Mouse (Mus musculus) midbrain, embryonic 11.5 days (tissue): ENCODE measurements around the gene Sash1. TPM values are rescaled to one million over a fixed set of nuclear protein-coding genes. Genes with fewer than 3 reads are reported as not detected.
"Not testable (repeated sequence)": the region's sequence is repeated elsewhere in the genome, so short reads cannot be mapped to it uniquely, and the experiment has no call there.

Experiments
- ATAC-seq: fragments of 200-750 bp; cut with Nextera tagmentation; 2 replicates; pipeline ENCODE4 v1.8.0; 2017; ENCODE audit warnings: moderate TSS enrichment, moderate library complexity; ENCODE audit not compliant: low FRiP score
- DNase-seq: peaks from one replicate; pipeline ENCODE4 v3.0.0; 2015; ENCODE audit warnings: low spot score; ENCODE audit errors: missing footprints
- H3K27ac ChIP-seq: fragments of 300-500 bp; sonication (generic); 2 replicates; pipeline ENCODE4 v1.5.1; 2014; ENCODE audit warnings: low read depth, low read length
- H3K27me3 ChIP-seq: fragments of 300-500 bp; sonication (generic); 2 replicates; pipeline ENCODE4 v1.6.1; 2014; ENCODE audit warnings: mild to moderate bottlenecking, low read length, moderate library complexity, mixed read lengths; ENCODE audit not compliant: control insufficient read depth, insufficient read depth
- H3K36me3 ChIP-seq: fragments of 300-500 bp; sonication (generic); 2 replicates; pipeline ENCODE4 v1.6.1; 2014; ENCODE audit warnings: mild to moderate bottlenecking, low read length, moderate library complexity, mixed read lengths; ENCODE audit not compliant: control insufficient read depth, insufficient read depth
- H3K4me1 ChIP-seq: fragments of 300-500 bp; sonication (generic); 2 replicates; pipeline ENCODE4 v1.6.1; 2014; ENCODE audit warnings: low read length; ENCODE audit not compliant: control insufficient read depth, insufficient read depth
- H3K4me2 ChIP-seq: fragments of 300-500 bp; sonication (generic); 2 replicates; pipeline ENCODE4 v1.6.1; 2014; ENCODE audit warnings: mild to moderate bottlenecking, moderate library complexity
- H3K4me3 ChIP-seq: fragments of 300-500 bp; sonication (generic); 2 replicates; pipeline ENCODE4 v1.5.1; 2014; ENCODE audit warnings: low read depth, low read length
- H3K9ac ChIP-seq: fragments of 300-500 bp; sonication (generic); 2 replicates; pipeline ENCODE4 v1.6.1; 2014; ENCODE audit warnings: low read length
- H3K9me3 ChIP-seq: fragments of 300-500 bp; sonication (generic); 2 replicates; pipeline ENCODE4 v1.6.1; 2016; ENCODE audit warnings: low read length; ENCODE audit not compliant: control insufficient read depth
- WGBS: fragments of 180-500 bp; shearing (Covaris S2); extraction: QIAGEN DNeasy Blood & Tissue Kit; methylation state at CpG from one replicate; pipeline ENCODE4 v1.1.7; 2014; 5-methylcytosine and 5-hydroxymethylcytosine counted together
- polyA plus RNA-seq: library from polyadenylated mRNA; unstranded; fragments of >200 nt; fragmentation: Nextera tagmentation; extraction: Ambion mirVana; gene quantifications from 2 replicates; pipeline ENCODE4 v1.2.1, GENCODE M21; 2014

The Sash1 gene
- polyA plus RNA-seq, 1 experiment from 2014 or later: 2.9 TPM

GRCm38 (mm10) chr10:8717171-8717570 lies 168.7 kb downstream of the Sash1 start:
- no peaks in the 10 kb centered on the region for H3K27me3 ChIP-seq
- H3K9me3 ChIP-seq: no peaks in the 10 kb centered on the region
- DNase-seq (no peak), ATAC-seq (no peak)
- H3K27ac ChIP-seq: no peak overlapping the region
- no peak overlapping the region for H3K4me3 ChIP-seq
- no peak overlapping the region for H3K4me2 ChIP-seq
- no peaks in the 10 kb centered on the region for H3K4me1 ChIP-seq
- no peaks in the 10 kb centered on the region for H3K36me3 ChIP-seq
- no peak overlapping the region for H3K9ac ChIP-seq
- WGBS: 88% methylated on average over 5 of the region's 5 CpGs

GRCm38 (mm10) chr10:8715679-8716284 lies 170.1 kb downstream of the Sash1 start:
- 18% methylated on average over 12 of the region's 12 CpGs for WGBS
- H3K27me3 ChIP-seq: no peaks in the 10 kb centered on the region
- H3K27ac ChIP-seq: no peak overlapping the region
- no peak overlapping the region for H3K9ac ChIP-seq
- H3K36me3 ChIP-seq: no peaks in the 10 kb centered on the region
- H3K4me3 ChIP-seq: no peak overlapping the region
- H3K9me3 ChIP-seq: no peaks in the 10 kb centered on the region
- H3K4me1 ChIP-seq: no peaks in the 10 kb centered on the region
- peak; percentile 46; the same call in 1 of the 2 replicates for ATAC-seq
- H3K4me2 ChIP-seq: no peak overlapping the region
- peak; percentile 98 for DNase-seq

DNA sequence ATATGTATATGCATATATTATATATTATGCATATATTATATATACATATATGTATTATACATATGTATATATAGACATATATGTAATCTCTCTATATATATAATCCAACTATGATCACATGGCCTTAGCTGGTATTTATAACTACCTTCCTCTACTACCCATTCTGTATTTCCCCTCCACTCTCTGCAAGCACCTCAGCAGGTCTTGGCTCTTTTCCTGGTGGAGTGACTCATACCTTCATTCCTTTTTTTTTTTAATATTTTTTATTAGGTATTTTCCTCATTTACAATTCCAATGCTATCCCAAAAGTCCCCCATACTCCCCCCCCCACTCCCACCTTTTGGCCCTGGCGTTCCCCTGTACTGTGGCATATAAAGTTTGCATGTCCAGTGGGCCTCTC lies 189.2 kb downstream of the Sash1 start:
- not testable (repeated sequence) for ATAC-seq, H3K4me2 ChIP-seq, H3K4me1 ChIP-seq, H3K27me3 ChIP-seq, H3K9ac ChIP-seq, H3K9me3 ChIP-seq, DNase-seq, H3K36me3 ChIP-seq, H3K4me3 ChIP-seq, H3K27ac ChIP-seq
- 95% methylated on average over 1 of the region's 1 CpGs for WGBS

DNA sequence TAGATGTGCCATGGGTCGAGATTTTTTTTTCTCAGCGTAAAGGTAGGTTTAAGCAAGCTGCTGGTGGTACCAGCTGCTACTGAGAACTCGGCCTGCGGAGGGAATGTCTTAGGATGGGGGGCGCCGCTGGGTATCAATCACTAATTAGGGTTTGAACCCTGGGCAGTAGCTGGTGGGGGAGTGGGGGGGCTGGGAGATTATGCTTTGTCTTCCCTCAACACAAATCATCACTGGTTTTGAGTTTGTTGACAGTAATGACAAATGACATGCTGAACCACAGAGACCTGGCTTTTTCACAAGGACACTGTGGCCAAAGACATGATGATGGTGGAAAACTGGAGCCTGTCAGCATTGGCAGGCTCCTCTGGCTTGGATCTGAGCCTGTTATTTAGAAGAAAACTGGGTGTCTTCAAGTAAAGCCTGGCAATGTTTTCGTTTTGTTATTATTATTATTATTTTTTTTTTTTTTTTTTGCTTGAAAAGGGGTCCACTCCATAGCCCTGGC lies 191.8 kb downstream of the Sash1 start:
- no peak overlapping the region for H3K4me3 ChIP-seq
- WGBS: 85% methylated on average over 7 of the region's 7 CpGs

DNA sequence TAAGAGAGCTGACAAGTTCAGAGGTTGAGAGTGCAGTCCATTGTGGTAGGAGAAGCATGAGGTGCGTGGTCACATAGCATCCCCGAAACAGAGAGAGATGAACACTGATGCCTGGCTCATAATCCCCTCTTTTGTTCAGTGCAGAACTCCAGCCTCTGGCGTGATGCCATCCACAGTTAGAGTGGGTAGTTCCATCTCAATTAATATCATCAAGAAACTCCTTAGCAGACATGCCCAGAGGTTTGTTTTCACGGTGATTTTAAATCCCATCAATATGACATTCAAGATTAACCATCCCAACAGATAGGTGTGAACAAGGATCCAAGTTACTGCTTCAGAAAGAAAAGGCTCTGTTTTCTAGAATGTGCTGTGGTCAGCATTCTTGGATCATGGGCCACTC lies 192.3 kb downstream of the Sash1 start:
- H3K4me1 ChIP-seq: no peaks in the 10 kb centered on the region
- DNase-seq: no peak
- H3K27me3 ChIP-seq: no peaks in the 10 kb centered on the region
- no peak overlapping the region for H3K27ac ChIP-seq
- H3K36me3 ChIP-seq: no peaks in the 10 kb centered on the region
- ATAC-seq: no peak
- no peak overlapping the region for H3K4me2 ChIP-seq
- H3K9me3 ChIP-seq: no peaks in the 10 kb centered on the region
- WGBS: 79% methylated on average over 4 of the region's 4 CpGs
- no peak overlapping the region for H3K9ac ChIP-seq
- H3K4me3 ChIP-seq: no peak overlapping the region

More for the DNA sequence above, 191.8 kb downstream of the Sash1 start:
- Histone ChIP-seq H3K9me3 (no peaks in the 10 kb centered on the region), H3K4me1 (no peaks in the 10 kb centered on the region), H3K27me3 (no peaks in the 10 kb centered on the region), H3K4me2 (no peak overlapping the region), H3K36me3 (no peaks in the 10 kb centered on the region), H3K27ac (no peak overlapping the region), H3K9ac (no peak overlapping the region)
- DNase-seq: no peak
- no peak for ATAC-seq

GRCm38 (mm10) chr10:8692531-8692930 lies 193.3 kb downstream of the Sash1 start:
- DNase-seq: no peak
- Histone ChIP-seq H3K27ac (no peak overlapping the region), H3K4me2 (no peak overlapping the region), H3K9ac (no peak overlapping the region), H3K4me1 (no peaks in the 10 kb centered on the region), H3K27me3 (no peaks in the 10 kb centered on the region), H3K9me3 (no peaks in the 10 kb centered on the region), H3K36me3 (no peaks in the 10 kb centered on the region), H3K4me3 (no peak overlapping the region)
- no peak for ATAC-seq
- 90% methylated on average over 2 of the region's 2 CpGs for WGBS

- Histone ChIP-seq H3K36me3 (no peaks in the 10 kb centered on the region), H3K9me3 (no peaks in the 10 kb centered on the region), H3K9ac (no peak overlapping the region), H3K4me3 (no peak overlapping the region), H3K4me2 (no peak overlapping the region), H3K27ac (no peak overlapping the region), H3K4me1 (no peaks in the 10 kb centered on the region), H3K27me3 (no peaks in the 10 kb centered on the region)
- no peak for ATAC-seq
- no peak for DNase-seq
- 92% methylated on average over 1 of the region's 1 CpGs for WGBS
Measured at GRCm38 (mm10) chr10:8686219-8686618, 199.7 kb downstream of the Sash1 start.

GRCm38 (mm10) chr10:8685269-8685668 lies 200.6 kb downstream of the Sash1 start:
- H3K4me3 ChIP-seq: no peak overlapping the region
- no peaks in the 10 kb centered on the region for H3K4me1 ChIP-seq
- WGBS: 90% methylated on average over 7 of the region's 7 CpGs
- H3K27ac ChIP-seq: no peak overlapping the region
- no peak overlapping the region for H3K4me2 ChIP-seq
- DNase-seq (no peak), ATAC-seq (no peak)
- no peaks in the 10 kb centered on the region for H3K36me3 ChIP-seq
- no peaks in the 10 kb centered on the region for H3K9me3 ChIP-seq
- H3K9ac ChIP-seq: no peak overlapping the region
- H3K27me3 ChIP-seq: no peaks in the 10 kb centered on the region

DNA sequence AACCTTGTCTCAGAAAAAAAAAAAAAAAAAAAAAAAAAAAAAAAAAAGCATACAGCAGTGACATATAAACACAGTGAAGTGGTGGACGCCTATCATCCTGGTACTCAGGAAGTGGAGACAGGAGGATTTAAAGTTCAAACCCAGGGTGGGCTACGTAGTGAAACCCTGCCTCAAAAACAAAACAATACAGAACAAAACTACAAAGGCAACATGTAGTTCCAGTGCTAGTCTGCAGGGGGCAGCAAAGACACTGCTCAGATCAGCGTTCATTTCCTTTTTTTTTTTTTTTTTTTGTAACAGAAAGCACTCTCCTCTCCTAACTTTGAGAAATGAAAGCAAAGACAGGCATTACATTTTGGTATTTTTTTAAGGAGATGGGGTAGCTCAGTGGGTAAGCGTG lies 203.0 kb downstream of the Sash1 start:
- no peak overlapping the region for H3K4me3 ChIP-seq
- ATAC-seq: no peak
- H3K9ac ChIP-seq: no peak overlapping the region
- H3K4me1 ChIP-seq: no peaks in the 10 kb centered on the region
- peak; percentile 94 for DNase-seq
- H3K27ac ChIP-seq: no peak overlapping the region
- no peaks in the 10 kb centered on the region for H3K9me3 ChIP-seq
- no peak overlapping the region for H3K4me2 ChIP-seq
- 16% methylated on average over 4 of the region's 4 CpGs for WGBS
- H3K27me3 ChIP-seq: no peaks in the 10 kb centered on the region
- H3K36me3 ChIP-seq: no peaks in the 10 kb centered on the region
